Mouse (Mus musculus) stomach, postnatal 0 days (tissue): Measurements from ENCODE around the gene Tlnrd1.

Experiments used
- CTCF ChIP-seq: IDR thresholded peaks from 2 replicates; pipeline ENCODE4 v1.5.1; 2016; ENCODE audit warnings: antibody characterized with exemption, low read depth, mild to moderate bottlenecking, moderate library complexity
- EP300 ChIP-seq: optimal IDR thresholded peaks from 2 replicates; pipeline ENCODE3; 2016; ENCODE audit warnings: antibody characterized with exemption

GRCm38 (mm10) chr7:83913405-83913932 lies 29.4 kb upstream of the Tlnrd1 start:
- no peak for TF ChIP-seq CTCF
- no peak for TF ChIP-seq EP300
